ENCODE assay signal across 10 mouse cellular contexts in the genomic region with DNA sequence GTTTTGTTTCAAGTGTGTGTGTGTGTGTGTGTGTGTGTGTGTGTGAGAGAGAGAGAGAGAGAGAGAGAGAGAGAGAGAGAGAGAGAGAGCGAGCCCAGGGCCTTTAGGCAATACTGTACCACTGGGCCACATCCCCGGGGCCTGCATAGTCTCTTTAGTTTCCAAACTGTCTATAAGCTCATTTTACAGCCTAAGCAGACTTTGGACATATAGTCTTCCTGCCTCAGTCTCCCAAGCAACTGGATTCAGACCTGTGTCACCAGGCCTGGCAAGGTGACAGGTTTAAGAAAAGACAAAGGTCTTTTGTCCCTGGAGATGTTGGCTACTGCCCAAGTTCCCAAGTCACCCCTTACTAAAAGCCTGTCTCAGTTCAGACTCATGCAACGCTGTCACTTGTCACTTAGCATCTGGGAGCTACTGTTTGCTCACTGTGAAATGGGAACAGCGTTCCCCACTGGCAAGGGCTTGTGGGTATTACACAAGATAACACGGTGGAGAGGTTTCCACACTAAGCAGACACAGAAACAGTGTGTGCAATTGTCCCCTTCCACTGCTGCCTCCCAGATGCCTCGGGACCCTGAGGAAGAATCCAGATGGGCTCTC.
A peak's percentile ranks its signal among the peaks of the same experiment; 100 is the strongest.
DNase-seq lines count a peak whose midpoint lies in the region; ATAC-seq lines count a peak whose summit lies in the region.
"Had no signal": no experiment of that assay in that cellular context is flagged by ENCODE, and none has a peak within 500 bp of the region (broad histone marks: within the 10 kb centered on the region; RNA-seq: fewer than 3 reads in every experiment).

No protein-coding gene starts in this region.

- DNase-seq in heart, postnatal 10 days = no peak
- DNase-seq in frontal cortex, postnatal 36 days (ENCODE audit: low spot score in 2 of 2) = no peak
- DNase-seq in cerebellum, adult 11-12 months = no peak

- ATAC-seq in heart, embryonic 16.5 days (replicated peaks; ENCODE audit: extremely low read depth, insufficient read depth, low FRiP score) = no peak
- 0 out of 2 replicates have a peak, but pooled peaks have one; percentile 37 for ATAC-seq in midbrain, embryonic 13.5 days
- ATAC-seq in midbrain, embryonic 15.5 days (replicated peaks) = no peak
- ATAC-seq in intestine, embryonic 16.5 days = peak; percentile 31; the same call in 1 of the 2 replicates

- H3K9ac ChIP-seq in heart, embryonic 16.5 days (ENCODE audit: low read length) = no peak overlapping the region
- H3K9ac ChIP-seq in midbrain, embryonic 13.5 days (replicated peaks) = no peak overlapping the region
- H3K9ac ChIP-seq in midbrain, embryonic 15.5 days = no peak overlapping the region
- H3K9ac ChIP-seq in intestine, embryonic 16.5 days (ENCODE audit: low read depth, low read length) = no peak overlapping the region

- no peak overlapping the region for H3K4me3 ChIP-seq in heart, embryonic 16.5 days (ENCODE audit: low read length)
- no peak overlapping the region for H3K4me3 ChIP-seq in midbrain, embryonic 13.5 days (replicated peaks)
- H3K4me3 ChIP-seq in midbrain, embryonic 15.5 days = no peak overlapping the region
- H3K4me3 ChIP-seq in intestine, embryonic 16.5 days (ENCODE audit: low read length) = no peak overlapping the region
- H3K4me3 ChIP-seq: forebrain, embryonic 10.5 days; layer of hippocampus, adult 2 months; megakaryocyte, embryonic 14.5 days had no signal

- H3K4me2 ChIP-seq in heart, embryonic 16.5 days (ENCODE audit: low read depth, low read length) = no peak overlapping the region
- no peak overlapping the region for H3K4me2 ChIP-seq in midbrain, embryonic 13.5 days (replicated peaks)
- H3K4me2 ChIP-seq in midbrain, embryonic 15.5 days = no peak overlapping the region
- H3K4me2 ChIP-seq in intestine, embryonic 16.5 days (ENCODE audit: low read depth, low read length) = no peak overlapping the region

- 0 out of 2 replicates have a peak overlapping the region, but pooled peaks have one; percentile 15 for H3K27ac ChIP-seq in heart, embryonic 16.5 days (ENCODE audit: low read length)
- no peak overlapping the region for H3K27ac ChIP-seq in midbrain, embryonic 13.5 days
- no peak overlapping the region for H3K27ac ChIP-seq in midbrain, embryonic 15.5 days
- H3K27ac ChIP-seq in intestine, embryonic 16.5 days (ENCODE audit: low read length) = no peak overlapping the region
- H3K27ac ChIP-seq: forebrain, embryonic 10.5 days; layer of hippocampus, adult 2 months had no signal

- H3K27me3 ChIP-seq in heart, embryonic 16.5 days (ENCODE audit: control insufficient read depth, insufficient read depth, low read length) = no peaks in the 10 kb centered on the region; the same call in 1 of the 2 replicates
- H3K27me3 ChIP-seq in midbrain, embryonic 13.5 days = no peaks in the 10 kb centered on the region
- no peaks in the 10 kb centered on the region for H3K27me3 ChIP-seq in midbrain, embryonic 15.5 days (replicated peaks)
- no peaks in the 10 kb centered on the region for H3K27me3 ChIP-seq in intestine, embryonic 16.5 days (replicated peaks; ENCODE audit: control insufficient read depth, insufficient read depth, low read length)

- no peaks in the 10 kb centered on the region for H3K9me3 ChIP-seq in heart, embryonic 16.5 days (replicated peaks; ENCODE audit: control insufficient read depth, low read length)
- H3K9me3 ChIP-seq in midbrain, embryonic 13.5 days = no peaks in the 10 kb centered on the region
- no peaks in the 10 kb centered on the region for H3K9me3 ChIP-seq in midbrain, embryonic 15.5 days
- no peaks in the 10 kb centered on the region for H3K9me3 ChIP-seq in intestine, embryonic 16.5 days (ENCODE audit: control insufficient read depth, low read length)
- H3K9me3 ChIP-seq: forebrain, embryonic 10.5 days; megakaryocyte, embryonic 14.5 days had no signal

- peaks cover 10% of the 10 kb centered on the region; the same call in 1 of the 2 replicates for H3K4me1 ChIP-seq in heart, embryonic 16.5 days (ENCODE audit: control insufficient read depth, insufficient read depth, low read length)
- H3K4me1 ChIP-seq in midbrain, embryonic 13.5 days (replicated peaks) = no peaks in the 10 kb centered on the region
- peaks cover 4% of the 10 kb centered on the region; the same call in 1 of the 2 replicates for H3K4me1 ChIP-seq in midbrain, embryonic 15.5 days
- H3K4me1 ChIP-seq in intestine, embryonic 16.5 days (ENCODE audit: control insufficient read depth, insufficient read depth, low read length) = no peaks in the 10 kb centered on the region

- intact Hi-C loops in heart, postnatal 10 days (cut with DNase I) = no loop called here

- 47% methylated on average over 6 of the region's 6 CpGs for WGBS in heart, embryonic 16.5 days
- 62% methylated on average over 5 of the region's 6 CpGs for WGBS in midbrain, embryonic 13.5 days
- 56% methylated on average over 6 of the region's 6 CpGs for WGBS in midbrain, embryonic 15.5 days
- WGBS in intestine, embryonic 16.5 days = 67% methylated on average over 6 of the region's 6 CpGs

- no peaks in the 10 kb centered on the region for H3K36me3 ChIP-seq in heart, embryonic 16.5 days (ENCODE audit: control insufficient read depth, insufficient read depth)
- no peaks in the 10 kb centered on the region for H3K36me3 ChIP-seq in midbrain, embryonic 13.5 days
- no peaks in the 10 kb centered on the region for H3K36me3 ChIP-seq in midbrain, embryonic 15.5 days (replicated peaks)
- no peaks in the 10 kb centered on the region for H3K36me3 ChIP-seq in intestine, embryonic 16.5 days (ENCODE audit: control insufficient read depth, insufficient read depth, low read length)
- H3K36me3 ChIP-seq: forebrain, embryonic 10.5 days had no signal

Comparison
In these comparisons a context has a peak if more than half of its experiments do, and no peak if none do; other contexts are left out.
1. ATAC-seq: peak in midbrain, embryonic 13.5 days (single experiment) and intestine, embryonic 16.5 days (single experiment); none in heart, embryonic 16.5 days (single experiment) and midbrain, embryonic 15.5 days (single experiment).